Mouse (Mus musculus): ENCODE results near the gene Trio. TPM values are rescaled to one million over a fixed set of nuclear protein-coding genes. Genes with fewer than 3 reads are reported as not detected.

The Trio gene
- total and polyA plus RNA-seq, 3 experiments, result 0.66 TPM; not detected in 2

DNA sequence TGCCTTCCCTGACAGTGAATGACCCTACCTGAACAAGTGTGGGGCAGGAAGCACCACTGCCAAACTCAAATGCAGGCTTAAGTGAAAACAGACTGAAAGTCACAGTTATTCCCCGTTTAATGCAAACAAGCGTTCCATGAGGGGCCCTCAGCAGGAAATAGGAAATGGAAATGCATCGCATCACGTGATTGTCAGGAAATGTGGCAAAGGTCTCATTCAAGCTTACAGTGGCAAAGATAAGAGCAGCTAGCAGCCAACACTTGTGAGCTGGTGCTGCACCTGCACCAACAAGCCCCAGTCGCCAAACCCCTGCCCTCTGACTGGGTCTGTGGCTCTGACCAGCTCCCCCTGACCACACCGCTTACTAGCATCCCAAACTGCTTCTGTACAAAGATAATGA lies 138.7 kb downstream of the Trio start:
- Histone ChIP-seq H3K36me3 (replicated peaks) (no peaks in the 10 kb centered on the region), H3K4me1 (ENCODE audit: insufficient read depth, low read depth, low read length) (no peaks in the 10 kb centered on the region), H3K4me3 (ENCODE audit: low read depth, low read length) (no peak overlapping the region), H3K9me3 (replicated peaks) (peaks cover 70% of the 10 kb centered on the region), H3K27me3 (ENCODE audit: insufficient read depth, low read length) (no peaks in the 10 kb centered on the region; the same call in 1 of the 2 replicates)
- no peak for DNase-seq (ENCODE audit: low spot score)
- no peak for TF ChIP-seq GATA2 (IDR thresholded peaks at IDR 0.05; ENCODE audit: borderline replicate concordance, low read depth, low read length)
- TF ChIP-seq GATA1 (IDR thresholded peaks at IDR 0.05; ENCODE audit: borderline replicate concordance, low read length), result no peak
- TF ChIP-seq POLR2AphosphoS5 (IDR thresholded peaks at IDR 0.05; ENCODE audit: insufficient replicate concordance, low read depth, low read length), result no peak
- TF ChIP-seq TAL1 (conservative IDR thresholded peaks at IDR 0.05; ENCODE audit: low read depth, low read length), result no peak
- TF ChIP-seq CTCF (IDR thresholded peaks at IDR 0.05; ENCODE audit: low read depth, low read length), result no peak
- no peak for ATAC-seq (ENCODE audit: extremely low read depth, insufficient number of reproducible peaks, low FRiP score, poor library complexity, severe bottlenecking)

DNA sequence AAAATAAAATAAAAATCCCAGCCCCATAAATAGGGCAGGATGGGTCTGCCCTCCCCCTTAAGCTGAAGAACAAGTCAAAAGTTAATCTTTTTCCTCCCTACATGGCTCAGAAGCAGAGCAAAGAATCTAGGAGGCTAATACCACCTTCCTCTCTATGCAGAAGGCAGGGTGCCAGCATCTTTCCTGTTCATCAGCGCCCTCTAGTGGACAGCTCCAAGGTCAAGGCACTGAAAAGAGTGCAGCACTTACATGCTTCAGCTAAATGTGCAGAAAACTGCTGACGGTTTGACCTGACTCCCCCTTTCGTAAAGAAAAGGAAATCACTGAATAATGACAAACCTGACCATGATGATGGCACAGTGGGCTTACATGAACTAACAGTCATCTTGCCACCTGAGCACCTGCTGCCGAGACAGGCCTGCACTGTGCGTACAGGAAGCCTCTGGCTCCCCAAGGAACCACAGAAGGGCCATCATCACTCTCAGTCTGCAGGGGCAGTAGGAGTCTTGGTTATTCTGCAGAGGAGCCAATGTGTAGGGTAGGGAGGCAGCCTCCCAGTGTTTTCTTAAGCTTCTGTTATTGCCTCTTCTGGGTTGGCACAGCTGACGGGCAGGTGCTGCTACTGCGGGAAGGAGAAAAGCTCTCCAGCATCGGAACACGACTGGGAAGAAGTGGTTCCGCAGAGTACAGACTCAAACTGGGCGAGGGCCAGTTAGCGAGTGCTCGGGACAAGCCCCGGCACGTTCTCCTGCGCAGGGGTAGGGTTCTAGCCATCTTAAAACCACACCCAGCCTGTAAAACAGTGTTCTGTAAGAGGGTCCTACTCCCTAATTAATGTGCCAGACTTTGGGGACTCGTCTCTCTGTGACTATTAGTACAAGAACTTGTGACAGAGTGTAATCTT lies 141.0 kb downstream of the Trio start:
- ATAC-seq (ENCODE audit: extremely low read depth, insufficient number of reproducible peaks, low FRiP score, poor library complexity, severe bottlenecking), result no peak
- Histone ChIP-seq H3K4me3 (ENCODE audit: low read depth, low read length) (no peak overlapping the region), H3K4me1 (ENCODE audit: insufficient read depth, low read depth, low read length) (no peaks in the 10 kb centered on the region), H3K9me3 (replicated peaks) (peaks cover 58% of the 10 kb centered on the region), H3K36me3 (replicated peaks) (no peaks in the 10 kb centered on the region), H3K27me3 (ENCODE audit: insufficient read depth, low read length) (no peaks in the 10 kb centered on the region; the same call in 1 of the 2 replicates)
- DNase-seq (ENCODE audit: low spot score), result no peak
- TF ChIP-seq GATA1 (IDR thresholded peaks at IDR 0.05; ENCODE audit: borderline replicate concordance, low read length) (no peak), CTCF (IDR thresholded peaks at IDR 0.05; ENCODE audit: low read depth, low read length) (no peak), GATA2 (IDR thresholded peaks at IDR 0.05; ENCODE audit: borderline replicate concordance, low read depth, low read length) (no peak), TAL1 (conservative IDR thresholded peaks at IDR 0.05; ENCODE audit: low read depth, low read length) (no peak), POLR2AphosphoS5 (IDR thresholded peaks at IDR 0.05; ENCODE audit: insufficient replicate concordance, low read depth, low read length) (no peak)

DNA sequence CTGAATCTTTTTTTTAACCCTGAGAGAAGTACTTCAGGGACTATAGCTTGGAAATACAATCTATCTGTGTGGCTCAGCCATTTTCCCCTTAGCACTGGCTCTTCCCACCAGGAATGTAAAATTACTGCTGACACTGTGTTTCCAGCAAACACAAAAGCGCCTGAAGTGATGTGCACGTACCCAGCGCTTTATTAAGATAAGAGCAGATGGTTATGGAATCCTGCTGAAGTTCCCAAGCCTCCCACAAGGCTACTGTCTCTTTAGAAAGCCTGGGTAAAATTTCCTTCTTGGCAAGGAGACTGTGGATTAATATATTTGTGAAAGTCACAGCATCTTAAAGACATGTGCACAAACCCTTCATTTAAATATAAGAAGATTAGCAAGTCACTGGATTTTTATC lies 141.8 kb downstream of the Trio start:
- peaks cover 51% of the 10 kb centered on the region for H3K9me3 ChIP-seq (replicated peaks)
- H3K4me1 ChIP-seq (ENCODE audit: insufficient read depth, low read depth, low read length), result no peaks in the 10 kb centered on the region
- TF ChIP-seq CTCF (IDR thresholded peaks at IDR 0.05; ENCODE audit: low read depth, low read length) (no peak), POLR2AphosphoS5 (IDR thresholded peaks at IDR 0.05; ENCODE audit: insufficient replicate concordance, low read depth, low read length) (no peak), GATA1 (IDR thresholded peaks at IDR 0.05; ENCODE audit: borderline replicate concordance, low read length) (no peak)
- H3K36me3 ChIP-seq (replicated peaks), result no peaks in the 10 kb centered on the region
- DNase-seq (ENCODE audit: low spot score) (no peak), ATAC-seq (ENCODE audit: extremely low read depth, insufficient number of reproducible peaks, low FRiP score, poor library complexity, severe bottlenecking) (no peak)
- no peak overlapping the region for H3K4me3 ChIP-seq (ENCODE audit: low read depth, low read length)
- H3K27me3 ChIP-seq (ENCODE audit: insufficient read depth, low read length), result no peaks in the 10 kb centered on the region

DNA sequence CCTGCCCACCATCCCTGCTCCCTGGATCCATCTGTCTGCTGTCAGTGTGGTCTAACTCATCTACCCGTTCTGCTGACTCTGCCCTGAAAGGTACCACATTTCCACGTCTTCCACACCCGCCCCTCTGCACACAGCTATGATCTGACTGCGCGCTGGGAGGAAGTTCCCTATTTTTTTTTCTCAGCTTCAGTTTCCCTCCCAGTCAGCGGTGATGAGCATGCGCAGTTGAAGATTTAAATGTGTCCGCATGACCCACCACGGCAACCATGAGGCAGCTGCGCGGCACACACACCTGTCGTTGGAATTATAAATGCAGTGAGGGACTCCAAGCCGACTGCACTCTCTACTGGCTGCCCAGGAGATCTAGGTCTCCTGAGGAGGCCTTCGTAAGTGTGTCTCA lies 142.8 kb downstream of the Trio start:
- H3K9me3 ChIP-seq (replicated peaks), result peaks cover 45% of the 10 kb centered on the region
- no peak for ATAC-seq (ENCODE audit: extremely low read depth, insufficient number of reproducible peaks, low FRiP score, poor library complexity, severe bottlenecking)
- TF ChIP-seq POLR2AphosphoS5 (IDR thresholded peaks at IDR 0.05; ENCODE audit: insufficient replicate concordance, low read depth, low read length) (no peak), TAL1 (conservative IDR thresholded peaks at IDR 0.05; ENCODE audit: low read depth, low read length) (no peak), GATA1 (IDR thresholded peaks at IDR 0.05; ENCODE audit: borderline replicate concordance, low read length) (no peak), GATA2 (IDR thresholded peaks at IDR 0.05; ENCODE audit: borderline replicate concordance, low read depth, low read length) (no peak), CTCF (IDR thresholded peaks at IDR 0.05; ENCODE audit: low read depth, low read length) (no peak)
- no peaks in the 10 kb centered on the region for H3K36me3 ChIP-seq (replicated peaks)
- no peak overlapping the region for H3K4me3 ChIP-seq (ENCODE audit: low read depth, low read length)
- no peak for DNase-seq (ENCODE audit: low spot score)
- H3K27me3 ChIP-seq (ENCODE audit: insufficient read depth, low read length), result no peaks in the 10 kb centered on the region
- no peaks in the 10 kb centered on the region for H3K4me1 ChIP-seq (ENCODE audit: insufficient read depth, low read depth, low read length)

DNA sequence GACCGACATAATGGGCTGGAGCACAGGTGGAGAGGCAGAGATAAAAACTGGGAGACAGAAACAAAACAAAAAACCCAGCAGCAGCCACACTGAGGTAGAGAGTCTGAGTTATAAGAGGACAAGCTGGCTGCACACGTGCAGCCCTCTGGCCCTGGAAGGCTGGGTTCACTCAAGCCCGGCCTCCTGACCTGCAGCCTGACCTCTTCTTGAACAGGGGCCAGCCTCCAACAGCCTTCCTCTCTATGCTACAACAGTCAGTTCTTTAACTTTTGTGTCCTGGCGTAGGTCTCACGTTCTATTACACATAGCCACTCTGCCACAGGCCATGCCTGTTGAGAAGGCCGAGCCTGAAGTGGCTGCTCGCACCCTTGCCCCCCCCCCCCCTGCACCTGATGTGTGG lies 147.8 kb downstream of the Trio start:
- Histone ChIP-seq H3K36me3 (replicated peaks) (no peaks in the 10 kb centered on the region), H3K4me1 (ENCODE audit: insufficient read depth, low read depth, low read length) (no peaks in the 10 kb centered on the region)
- ATAC-seq (ENCODE audit: extremely low read depth, insufficient number of reproducible peaks, low FRiP score, poor library complexity, severe bottlenecking), result no peak

DNA sequence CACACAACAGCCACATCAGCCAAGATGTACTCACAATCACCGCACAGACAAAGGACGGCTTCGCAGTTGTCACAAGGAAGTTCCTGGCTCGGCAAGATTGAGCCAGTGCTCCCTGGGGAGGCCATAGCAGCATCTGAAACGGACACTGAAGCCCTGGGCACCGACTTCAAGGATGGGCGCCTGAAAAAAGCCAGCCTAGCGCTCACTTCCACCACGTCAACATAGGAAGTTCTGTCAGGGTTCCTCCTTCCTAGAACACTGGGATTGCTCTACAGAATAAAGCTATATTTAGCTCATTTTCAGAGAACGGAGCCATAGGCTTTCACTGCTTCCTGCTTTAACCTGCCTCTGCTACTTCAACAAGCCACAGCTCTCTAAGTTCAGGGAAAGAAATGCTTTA lies 149.3 kb downstream of the Trio start:
- H3K4me1 ChIP-seq (ENCODE audit: insufficient read depth, low read depth, low read length), result no peaks in the 10 kb centered on the region
- H3K9me3 ChIP-seq (replicated peaks), result peaks cover 37% of the 10 kb centered on the region
- H3K27me3 ChIP-seq (ENCODE audit: insufficient read depth, low read length), result no peaks in the 10 kb centered on the region
- TF ChIP-seq GATA2 (IDR thresholded peaks at IDR 0.05; ENCODE audit: borderline replicate concordance, low read depth, low read length) (no peak), GATA1 (IDR thresholded peaks at IDR 0.05; ENCODE audit: borderline replicate concordance, low read length) (no peak), TAL1 (conservative IDR thresholded peaks at IDR 0.05; ENCODE audit: low read depth, low read length) (no peak), CTCF (IDR thresholded peaks at IDR 0.05; ENCODE audit: low read depth, low read length) (no peak), POLR2AphosphoS5 (IDR thresholded peaks at IDR 0.05; ENCODE audit: insufficient replicate concordance, low read depth, low read length) (no peak)
- ATAC-seq (ENCODE audit: extremely low read depth, insufficient number of reproducible peaks, low FRiP score, poor library complexity, severe bottlenecking) (no peak), DNase-seq (ENCODE audit: low spot score) (no peak)
- no peak overlapping the region for H3K4me3 ChIP-seq (ENCODE audit: low read depth, low read length)
- H3K36me3 ChIP-seq (replicated peaks), result no peaks in the 10 kb centered on the region

More for the DNA sequence above, 147.8 kb downstream of the Trio start:
- Histone ChIP-seq H3K4me3 (ENCODE audit: low read depth, low read length) (no peak overlapping the region), H3K9me3 (replicated peaks) (peaks cover 30% of the 10 kb centered on the region), H3K27me3 (ENCODE audit: insufficient read depth, low read length) (no peaks in the 10 kb centered on the region)
- no peak for TF ChIP-seq POLR2AphosphoS5 (IDR thresholded peaks at IDR 0.05; ENCODE audit: insufficient replicate concordance, low read depth, low read length)
- TF ChIP-seq GATA1 (IDR thresholded peaks at IDR 0.05; ENCODE audit: borderline replicate concordance, low read length), result no peak
- no peak for TF ChIP-seq CTCF (IDR thresholded peaks at IDR 0.05; ENCODE audit: low read depth, low read length)
- no peak for DNase-seq (ENCODE audit: low spot score)

Data from G1E (cell line).